Mouse (Mus musculus) embryonic facial prominence, embryonic 11.5 days (tissue): ENCODE measurements around the gene Coa5. TPM values are rescaled to one million over a fixed set of nuclear protein-coding genes. Genes with fewer than 3 reads are reported as not detected.

Experiments used
- ATAC-seq: fragments of 200-750 bp; cut with Nextera tagmentation; replicated peaks from 2 replicates; pipeline ENCODE4 v1.8.0; 2017; ENCODE audit warnings: low read depth; ENCODE audit not compliant: insufficient number of reproducible peaks, low FRiP score, low TSS enrichment
- DNase-seq: peaks from one replicate; pipeline ENCODE4 v3.0.0-alpha.2; 2015; ENCODE audit warnings: low spot score
- H3K27ac ChIP-seq: fragments of 300-500 bp; sonication (generic); replicated peaks from 2 replicates; pipeline ENCODE4 v1.5.1; 2014; ENCODE audit warnings: mild to moderate bottlenecking, low read depth, low read length, control low read depth
- H3K27me3 ChIP-seq: fragments of 300-500 bp; sonication (generic); 2 replicates; pipeline ENCODE4 v1.6.1; 2014; ENCODE audit warnings: mild to moderate bottlenecking, low read length, moderate library complexity, mixed read lengths; ENCODE audit not compliant: control insufficient read depth, insufficient read depth
- H3K36me3 ChIP-seq: fragments of 300-500 bp; sonication (generic); replicated peaks from 2 replicates; pipeline ENCODE4 v1.6.1; 2014; ENCODE audit warnings: low read depth, mild to moderate bottlenecking, low read length, moderate library complexity, mixed read lengths; ENCODE audit not compliant: control insufficient read depth, insufficient read depth
- H3K4me1 ChIP-seq: fragments of 300-500 bp; sonication (generic); 2 replicates; pipeline ENCODE4 v1.6.1; 2014; ENCODE audit warnings: low read length, mixed read lengths; ENCODE audit not compliant: control insufficient read depth, insufficient read depth
- H3K4me2 ChIP-seq: fragments of 300-500 bp; sonication (generic); 2 replicates; pipeline ENCODE4 v1.6.1; 2014; ENCODE audit warnings: low read depth, mild to moderate bottlenecking, control low read depth, low read length, moderate library complexity
- H3K4me3 ChIP-seq: fragments of 300-500 bp; sonication (generic); 2 replicates; pipeline ENCODE4 v1.5.1; 2014; ENCODE audit warnings: low read depth, low read length, control low read depth
- H3K9ac ChIP-seq: fragments of 300-500 bp; sonication (generic); replicated peaks from 2 replicates; pipeline ENCODE4 v1.6.1; 2014; ENCODE audit warnings: mild to moderate bottlenecking, control low read depth, low read length
- H3K9me3 ChIP-seq: fragments of 300-500 bp; sonication (generic); replicated peaks from 2 replicates; pipeline ENCODE4 v1.6.1; 2016; ENCODE audit warnings: mild to moderate bottlenecking, low read length, inconsistent platforms, mixed read lengths; ENCODE audit not compliant: control insufficient read depth
- WGBS: fragments of 180-500 bp; shearing (Covaris S2); extraction: QIAGEN DNeasy Blood & Tissue Kit; methylation state at CpG from one replicate; pipeline ENCODE4 v1.1.7; 2014; 5-methylcytosine and 5-hydroxymethylcytosine counted together
- polyA plus RNA-seq: library from polyadenylated mRNA; unstranded; fragments of >200 nt; fragmentation: Nextera tagmentation; extraction: Ambion mirVana; gene quantifications from 2 replicates; pipeline ENCODE4 v1.2.1, GENCODE M21; 2014

Gene Coa5
- polyA plus RNA-seq, 1 experiment from 2014 or later = 63.5 TPM

DNA sequence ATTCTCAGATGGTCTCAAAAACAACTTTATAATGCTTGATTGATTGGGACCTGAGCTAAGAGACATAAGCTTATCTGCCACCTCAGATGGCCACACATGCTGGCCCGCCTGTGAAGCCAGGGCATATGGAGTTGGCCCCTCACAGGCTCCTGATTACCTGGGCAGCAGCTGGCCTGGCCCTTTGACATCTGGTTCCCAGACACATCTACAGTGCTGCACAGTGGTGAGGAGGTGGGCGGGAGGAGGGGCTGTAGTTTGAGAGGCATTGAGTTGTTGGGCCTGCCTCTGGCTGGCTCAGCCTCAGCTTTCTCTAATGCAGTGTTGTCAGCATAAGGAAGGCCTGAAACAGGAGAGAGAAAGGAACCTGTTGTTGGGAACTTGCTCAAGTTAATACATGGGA, 53.2 kb downstream of the Coa5 start:
- H3K4me2 ChIP-seq = no peak overlapping the region
- no peak overlapping the region for H3K4me3 ChIP-seq
- no peak for ATAC-seq
- no peaks in the 10 kb centered on the region for H3K27me3 ChIP-seq
- H3K27ac ChIP-seq = no peak overlapping the region
- no peak for DNase-seq
- H3K4me1 ChIP-seq = no peaks in the 10 kb centered on the region
- WGBS = 74% methylated on average over 2 of the region's 2 CpGs
- H3K9me3 ChIP-seq = no peaks in the 10 kb centered on the region
- H3K36me3 ChIP-seq = no peaks in the 10 kb centered on the region; the same call in 1 of the 2 replicates
- H3K9ac ChIP-seq = no peak overlapping the region

- Histone ChIP-seq H3K27me3 (no peaks in the 10 kb centered on the region), H3K27ac (no peak overlapping the region), H3K4me2 (no peak overlapping the region), H3K36me3 (no peaks in the 10 kb centered on the region; the same call in 1 of the 2 replicates), H3K9ac (no peak overlapping the region), H3K4me3 (no peak overlapping the region), H3K9me3 (no peaks in the 10 kb centered on the region), H3K4me1 (no peaks in the 10 kb centered on the region)
- DNase-seq = no peak
- 84% methylated on average over 8 of the region's 8 CpGs for WGBS
- ATAC-seq = no peak
Observed at GRCm38 (mm10) chr1:37376177-37376576, 53.7 kb downstream of the Coa5 start.

DNA sequence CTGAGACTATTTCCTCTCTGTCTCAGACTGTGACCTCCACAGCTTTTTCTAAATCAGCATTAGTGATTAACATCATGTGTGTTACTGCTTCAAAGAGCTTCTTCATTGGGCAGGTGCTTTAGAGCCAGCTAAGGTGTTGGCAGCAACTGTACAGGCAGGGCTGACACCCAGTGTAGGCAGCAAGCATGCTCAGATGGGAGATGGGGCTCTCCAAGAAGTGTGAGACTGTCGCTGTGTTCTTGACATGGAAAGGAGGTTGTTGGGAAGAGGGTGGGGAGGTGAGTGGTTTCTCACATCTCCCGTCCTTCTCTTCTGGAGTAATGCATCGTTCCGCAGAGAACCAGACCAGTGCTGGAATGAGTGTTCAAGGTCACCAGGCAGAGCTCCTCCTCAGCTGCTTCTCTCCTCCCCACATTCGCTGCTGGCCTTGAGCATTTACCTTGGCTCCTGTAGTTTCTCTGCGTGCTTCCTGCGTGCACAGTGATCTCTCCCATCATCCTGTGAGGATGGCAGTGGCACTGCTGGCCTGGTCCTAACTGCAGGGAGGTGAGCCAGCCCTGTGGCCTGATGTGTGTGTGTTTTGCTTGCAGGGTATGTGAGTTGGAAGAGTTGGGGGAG, 61.0 kb downstream of the Coa5 start:
- Histone ChIP-seq H3K4me2 (no peak overlapping the region), H3K27me3 (no peaks in the 10 kb centered on the region), H3K36me3 (no peaks in the 10 kb centered on the region), H3K9me3 (no peaks in the 10 kb centered on the region), H3K9ac (no peak overlapping the region), H3K4me3 (no peak overlapping the region), H3K27ac (no peak overlapping the region), H3K4me1 (no peaks in the 10 kb centered on the region)
- DNase-seq = no peak
- WGBS = 89% methylated on average over 7 of the region's 7 CpGs
- no peak for ATAC-seq

DNA sequence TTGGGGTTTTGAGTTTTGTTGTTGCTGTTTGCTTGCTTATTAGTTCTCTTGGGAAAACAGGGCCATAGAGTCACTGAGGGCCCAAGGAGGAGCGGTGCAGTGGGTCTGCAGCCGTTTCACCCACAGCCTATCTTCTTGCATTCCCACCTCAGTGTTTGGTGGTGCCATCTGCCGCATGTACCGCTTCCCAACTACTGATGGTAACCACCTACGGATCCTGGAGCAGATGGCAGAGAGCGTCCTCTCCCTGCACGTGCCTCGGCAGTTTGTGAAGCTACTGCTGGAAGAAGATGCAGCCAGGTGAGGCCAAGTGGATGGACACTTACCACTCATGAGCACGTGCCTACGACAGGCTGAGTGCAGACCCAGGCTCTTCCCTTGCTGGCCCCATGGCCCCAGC, 61.8 kb downstream of the Coa5 start:
- no peaks in the 10 kb centered on the region for H3K27me3 ChIP-seq
- no peak overlapping the region for H3K9ac ChIP-seq
- H3K4me3 ChIP-seq = no peak overlapping the region
- WGBS = 97% methylated on average over 10 of the region's 10 CpGs
- DNase-seq (no peak), ATAC-seq (no peak)
- H3K36me3 ChIP-seq = no peaks in the 10 kb centered on the region
- H3K27ac ChIP-seq = no peak overlapping the region
- H3K9me3 ChIP-seq = no peaks in the 10 kb centered on the region
- no peaks in the 10 kb centered on the region for H3K4me1 ChIP-seq
- no peak overlapping the region for H3K4me2 ChIP-seq

Other genes with a start within 250 kb of the Coa5 start
- not detected in 2 replicates for gene Cnga3, start 215.7 kb downstream of the Coa5 start, polyA plus RNA-seq
- 13.8 and 14.3 TPM in 2 replicates for gene Inpp4a, start 130.2 kb downstream of the Coa5 start, polyA plus RNA-seq
- gene Unc50, start within 50 bp of the Coa5 start, polyA plus RNA-seq = 122 and 127 TPM in 2 replicates
- gene Mgat4a, start 110.9 kb upstream of the Coa5 start, polyA plus RNA-seq = 4.3 and 4.6 TPM in 2 replicates